Mouse (Mus musculus) forebrain, postnatal 0 days (tissue): Measurements from ENCODE around the gene Tpcn1. TPM values are rescaled to one million over a fixed set of nuclear protein-coding genes. Genes with fewer than 3 reads are reported as not detected.

ENCODE experiments used
- ATAC-seq: fragments of 200-750 bp; cut with Nextera tagmentation; 2 replicates; pipeline ENCODE4 v1.8.0; 2017; ENCODE audit warnings: mild to moderate bottlenecking, moderate library complexity
- DNase-seq: peaks from one replicate; pipeline ENCODE4 v3.0.0-alpha.2; 2015
- H3K27ac ChIP-seq: fragments of 300-500 bp; sonication (generic); 2 replicates; pipeline ENCODE4 v1.5.1; 2014; ENCODE audit warnings: low read depth, mild to moderate bottlenecking, antibody characterized with exemption, low read length, moderate library complexity, mixed read lengths
- H3K27me3 ChIP-seq: fragments of 300-500 bp; sonication (generic); 2 replicates; pipeline ENCODE4 v1.6.1; 2014; ENCODE audit warnings: mild to moderate bottlenecking, low read length, mixed read lengths; ENCODE audit not compliant: insufficient read depth
- H3K36me3 ChIP-seq: fragments of 300-500 bp; sonication (generic); 2 replicates; pipeline ENCODE4 v1.6.1; 2014; ENCODE audit warnings: mild to moderate bottlenecking, moderate library complexity; ENCODE audit not compliant: insufficient read depth
- H3K4me1 ChIP-seq: fragments of 300-500 bp; sonication (generic); 2 replicates; pipeline ENCODE4 v1.6.1; 2014; ENCODE audit warnings: antibody characterized with exemption; ENCODE audit not compliant: insufficient read depth
- H3K4me2 ChIP-seq: fragments of 300-500 bp; sonication (generic); 2 replicates; pipeline ENCODE4 v1.6.1; 2014; ENCODE audit warnings: low read depth, mild to moderate bottlenecking, moderate library complexity
- H3K4me3 ChIP-seq: fragments of 300-500 bp; sonication (generic); 2 replicates; pipeline ENCODE4 v1.5.1; 2014; ENCODE audit warnings: low read depth, low read length, mixed read lengths
- H3K9ac ChIP-seq: fragments of 300-500 bp; sonication (generic); 2 replicates; pipeline ENCODE4 v1.6.1; 2014; ENCODE audit warnings: mild to moderate bottlenecking
- H3K9me3 ChIP-seq: fragments of 300-500 bp; sonication (generic); 2 replicates; pipeline ENCODE4 v1.6.1; 2016; ENCODE audit warnings: low read length
- CTCF ChIP-seq: sonication (generic); IDR thresholded peaks from 2 replicates; pipeline ENCODE4 v1.5.1; 2016; ENCODE audit warnings: antibody characterized with exemption, control low read depth, low read depth
- WGBS: fragments of 180-500 bp; shearing (Covaris S2); extraction: QIAGEN DNeasy Blood & Tissue Kit; methylation state at CpG from one replicate; pipeline ENCODE4 v1.1.7; 2014; 5-methylcytosine and 5-hydroxymethylcytosine counted together
- polyA plus RNA-seq: library from polyadenylated mRNA; unstranded; fragments of >200 nt; fragmentation: Nextera tagmentation; extraction: Ambion mirVana; gene quantifications from 2 replicates; pipeline ENCODE4 v1.2.1, GENCODE M21; 2015
- total RNA-seq: library from RNA; depleted of rRNA; stranded (reverse); fragments of >200 nt; gene quantifications from 2 replicates; pipeline ENCODE4 v1.2.3, GENCODE M21; 2014; rRNA removed

The Tpcn1 gene
- total and polyA plus RNA-seq, 2 experiments from 2014 or later: 11.1 to 14.3 TPM

GRCm38 (mm10) chr5:120490679-120491192 is 97.7 kb downstream of the Tpcn1 start:
- peak; percentile 68 for DNase-seq
- Histone ChIP-seq H3K4me3 (no peak overlapping the region), H3K4me2 (no peak overlapping the region), H3K4me1 (no peaks in the 10 kb centered on the region), H3K27ac (peak overlapping the region; percentile 10; the same call in 1 of the 2 replicates), H3K27me3 (no peaks in the 10 kb centered on the region), H3K36me3 (peaks cover 32% of the 10 kb centered on the region), H3K9me3 (no peaks in the 10 kb centered on the region), H3K9ac (no peak overlapping the region)
- 45% methylated on average over 8 of the region's 8 CpGs for WGBS
- no peak for TF ChIP-seq CTCF
- peak; percentile 78 for ATAC-seq

- Histone ChIP-seq H3K4me3 (no peak overlapping the region), H3K4me2 (no peak overlapping the region), H3K27me3 (no peaks in the 10 kb centered on the region), H3K4me1 (no peaks in the 10 kb centered on the region), H3K27ac (no peak overlapping the region), H3K36me3 (peaks cover 43% of the 10 kb centered on the region), H3K9ac (no peak overlapping the region), H3K9me3 (no peaks in the 10 kb centered on the region)
- no peak for TF ChIP-seq CTCF
- DNase-seq (no peak), ATAC-seq (no peak)
- WGBS: 90% methylated on average over 8 of the region's 8 CpGs
Measured at GRCm38 (mm10) chr5:120487844-120488243, 100.6 kb downstream of the Tpcn1 start.

Other genes with a start within 250 kb of the Tpcn1 start
- 4.6 and 5.4 TPM in 2 replicates for gene Lhx5, start 157.0 kb downstream of the Tpcn1 start, total RNA-seq
- 1.4 and 3.7 TPM in 2 replicates for gene Lhx5, start 157.0 kb downstream of the Tpcn1 start, polyA plus RNA-seq
- gene Sdsl, start 115.9 kb downstream of the Tpcn1 start, total RNA-seq: 1.3 and 3.0 TPM in 2 replicates
- 2.3 and 3.1 TPM in 2 replicates for gene Sdsl, start 115.9 kb downstream of the Tpcn1 start, polyA plus RNA-seq
- not detected in 2 replicates for gene Sds, start 112.1 kb downstream of the Tpcn1 start, total RNA-seq
- not detected in 2 replicates for gene Sds, start 112.1 kb downstream of the Tpcn1 start, polyA plus RNA-seq
- gene Plbd2, start 85.0 kb downstream of the Tpcn1 start, total RNA-seq: 19.5 and 23.7 TPM in 2 replicates
- 33.5 and 39.4 TPM in 2 replicates for gene Plbd2, start 85.0 kb downstream of the Tpcn1 start, polyA plus RNA-seq
- gene Slc8b1, start 77.5 kb downstream of the Tpcn1 start, total RNA-seq: 2.5 and 4.9 TPM in 2 replicates
- 1.6 and 2.0 TPM in 2 replicates for gene Slc8b1, start 77.5 kb downstream of the Tpcn1 start, polyA plus RNA-seq
- 1.4 and 2.0 TPM in 2 replicates for gene Iqcd, start 343 bp upstream of the Tpcn1 start, total RNA-seq
- gene Iqcd, start 343 bp upstream of the Tpcn1 start, polyA plus RNA-seq: 1.4 and 1.8 TPM in 2 replicates
- gene Rita1, start 23.9 kb upstream of the Tpcn1 start, total RNA-seq: 24.1 and 36.5 TPM in 2 replicates
- gene Rita1, start 23.9 kb upstream of the Tpcn1 start, polyA plus RNA-seq: 28.6 and 31.8 TPM in 2 replicates
- 43.9 and 46.0 TPM in 2 replicates for gene Ddx54, start 24.1 kb upstream of the Tpcn1 start, total RNA-seq
- 35.5 and 40.0 TPM in 2 replicates for gene Ddx54, start 24.1 kb upstream of the Tpcn1 start, polyA plus RNA-seq
- gene Cfap73, start 45.6 kb upstream of the Tpcn1 start, total RNA-seq: 1.9 and 2.1 TPM in 2 replicates
- 0.68 and 1.2 TPM in 2 replicates for gene Cfap73, start 45.6 kb upstream of the Tpcn1 start, polyA plus RNA-seq
- gene Rasal1, start 60.1 kb upstream of the Tpcn1 start, total RNA-seq: 25.9 and 36.8 TPM in 2 replicates
- gene Rasal1, start 60.1 kb upstream of the Tpcn1 start, polyA plus RNA-seq: 14.0 and 20.0 TPM in 2 replicates
- gene Dtx1, start 123.3 kb upstream of the Tpcn1 start, total RNA-seq: 154 and 193 TPM in 2 replicates
- 59.4 and 65.2 TPM in 2 replicates for gene Dtx1, start 123.3 kb upstream of the Tpcn1 start, polyA plus RNA-seq
- gene Oas2, start 161.2 kb upstream of the Tpcn1 start, total RNA-seq: 0.38 and 0.71 TPM in 2 replicates
- 0.19 and 0.30 TPM in 2 replicates for gene Oas2, start 161.2 kb upstream of the Tpcn1 start, polyA plus RNA-seq
- gene Oas3, start 189.0 kb upstream of the Tpcn1 start, total RNA-seq: 0.38 and 0.52 TPM in 2 replicates
- 0.29 and 0.69 TPM in 2 replicates for gene Oas3, start 189.0 kb upstream of the Tpcn1 start, polyA plus RNA-seq
- not detected in 2 replicates for gene Oas1e, start 206.9 kb upstream of the Tpcn1 start, total RNA-seq
- gene Oas1e, start 206.9 kb upstream of the Tpcn1 start, polyA plus RNA-seq: 0.13 and 0.21 TPM in 2 replicates
- gene Oas1c, start 223.8 kb upstream of the Tpcn1 start, total RNA-seq: 0.69 and 1.8 TPM in 2 replicates
- gene Oas1c, start 223.8 kb upstream of the Tpcn1 start, polyA plus RNA-seq: 0.63 and 0.80 TPM in 2 replicates